Mouse (Mus musculus): ENCODE results near the gene Gm36210.

GRCm38 (mm10) chr7:4898851-4899648 lies 7.3 kb downstream of the Gm36210 start:
- TF ChIP-seq MAX (IDR thresholded peaks at IDR 0.05; ENCODE audit: low read depth) = no peak
- no peak for TF ChIP-seq POLR2A (IDR thresholded peaks at IDR 0.05; ENCODE audit: insufficient read length, low read depth)
- no peak for TF ChIP-seq POLR2AphosphoS2 (IDR thresholded peaks at IDR 0.05; ENCODE audit: insufficient read length, low read depth)
- no peak for TF ChIP-seq USF1 (IDR thresholded peaks at IDR 0.05; ENCODE audit: low read depth)
- TF ChIP-seq TCF12 (IDR thresholded peaks at IDR 0.05; ENCODE audit: insufficient read depth, poor library complexity, severe bottlenecking) = no peak
- TF ChIP-seq E2F4 (IDR thresholded peaks at IDR 0.05; ENCODE audit: insufficient read depth) = no peak
- no peak for TF ChIP-seq CEBPB (IDR thresholded peaks at IDR 0.05; ENCODE audit: insufficient read depth, poor library complexity, severe bottlenecking)
- no peak for TF ChIP-seq MYOD1 (IDR thresholded peaks at IDR 0.05; ENCODE audit: control insufficient read depth in 1 of 3, insufficient read length in 2 of 3, low read depth in 2 of 3)
- TF ChIP-seq TCF3 (IDR thresholded peaks at IDR 0.05; ENCODE audit: insufficient read length, low read depth) = no peak
- no peak for TF ChIP-seq MYOG (IDR thresholded peaks at IDR 0.05; ENCODE audit: control insufficient read depth in 1 of 3, insufficient read depth in 1 of 3, insufficient read length in 2 of 3, low read depth in 2 of 3)
- no peak for TF ChIP-seq SRF (IDR thresholded peaks at IDR 0.05; ENCODE audit: control insufficient read depth, insufficient read length, low read depth)

Data from myocyte (in vitro differentiated cells).